Mouse (Mus musculus) ES-Bruce4 (cell line): ENCODE measurements around the gene Defb20.

ENCODE experiments used
- CTCF ChIP-seq: IDR thresholded peaks from one replicate; pipeline ENCODE4 v1.8.1; 2011; ENCODE audit warnings: low read depth, low read length
- EP300 ChIP-seq: IDR thresholded peaks from 2 replicates; pipeline ENCODE4 v1.6.1; 2011; ENCODE audit warnings: low read depth, low read length; ENCODE audit not compliant: insufficient read depth
- POLR2A ChIP-seq: IDR thresholded peaks from one replicate; pipeline ENCODE4 v1.8.1; 2011; ENCODE audit warnings: low read length; ENCODE audit not compliant: insufficient read depth

- TF ChIP-seq POLR2A, result no peak
- TF ChIP-seq CTCF, result no peak
- TF ChIP-seq EP300, result no peak
These were observed 30.2 kb upstream of the Defb20 start for GRCm38 (mm10) chr2:152446642-152447041.
